Mouse (Mus musculus): ENCODE data around the gene Bik. TPM values are rescaled to one million over a fixed set of nuclear protein-coding genes. Genes with fewer than 3 reads are reported as not detected.

Gene Bik
- polyA plus RNA-seq (2015; fragmentation: Nextera tagmentation; extraction: Ambion mirVana), result 0.72 and 1.3 TPM in 2 replicates

GRCm38 (mm10) chr15:83526424-83527091, at the start of gene Bik:
Bik (plus strand) TSS chr15:83526862.
- 0% methylated on average over 45 of the region's 45 CpGs for WGBS

GRCm38 (mm10) chr15:83478096-83478495, 48.6 kb upstream of the Bik start:
- ATAC-seq (ENCODE audit: low FRiP score, low read depth), result no peak; the same call in 1 of the 2 replicates
- 74% methylated on average over 3 of the region's 3 CpGs for whole genome bisulfite sequencing
- Histone ChIP-seq H3K9me3 (no peaks in the 10 kb centered on the region), H3K4me2 (no peak overlapping the region), H3K27ac (replicated peaks) (no peak overlapping the region), H3K4me3 (no peak overlapping the region), H3K4me1 (replicated peaks) (no peaks in the 10 kb centered on the region), H3K36me3 (0 out of 2 replicates have a peak, but pooled peaks cover 3% of the 10 kb centered on the region), H3K27me3 (no peaks in the 10 kb centered on the region), H3K9ac (no peak overlapping the region)

More at GRCm38 (mm10) chr15:83526424-83527091, at the start of gene Bik:
- peak within 1 kb of the TSS; percentile 94 for H3K4me2 ChIP-seq
- H3K4me1 ChIP-seq (replicated peaks), result peaks cover 24% of the 10 kb centered on the region
- peak within 1 kb of the TSS; percentile 34 for H3K9ac ChIP-seq
- H3K4me3 ChIP-seq, result peak within 1 kb of the TSS; percentile 45
- H3K9me3 ChIP-seq, result no peaks in the 10 kb centered on the region
- no peak for ATAC-seq (ENCODE audit: low FRiP score, low read depth)
- H3K27me3 ChIP-seq, result peaks cover 41% of the 10 kb centered on the region
- H3K27ac ChIP-seq (replicated peaks), result no peak within 1 kb of the TSS
- no peaks in the 10 kb centered on the region for H3K36me3 ChIP-seq

- 89% methylated on average over 4 of the region's 4 CpGs for WGBS
Measured at GRCm38 (mm10) chr15:83479818-83480217, 46.8 kb upstream of the Bik start.

GRCm38 (mm10) chr15:83481236-83481780, 45.4 kb upstream of the Bik start:
- ATAC-seq (ENCODE audit: low FRiP score, low read depth), result no peak
- peaks cover 26% of the 10 kb centered on the region for H3K36me3 ChIP-seq
- H3K4me3 ChIP-seq, result no peak overlapping the region
- no peak overlapping the region for H3K9ac ChIP-seq
- no peak overlapping the region for H3K4me2 ChIP-seq
- 70% methylated on average over 10 of the region's 10 CpGs for WGBS
- H3K27ac ChIP-seq (replicated peaks), result no peak overlapping the region
- no peaks in the 10 kb centered on the region for H3K9me3 ChIP-seq
- H3K4me1 ChIP-seq (replicated peaks), result no peaks in the 10 kb centered on the region
- no peaks in the 10 kb centered on the region for H3K27me3 ChIP-seq

More at GRCm38 (mm10) chr15:83479818-83480217, 46.8 kb upstream of the Bik start:
- no peaks in the 10 kb centered on the region for H3K4me1 ChIP-seq (replicated peaks)
- H3K27ac ChIP-seq (replicated peaks), result no peak overlapping the region
- no peak overlapping the region for H3K4me3 ChIP-seq
- H3K9me3 ChIP-seq, result no peaks in the 10 kb centered on the region
- no peak for ATAC-seq (ENCODE audit: low FRiP score, low read depth)
- H3K27me3 ChIP-seq, result no peaks in the 10 kb centered on the region
- H3K9ac ChIP-seq, result no peak overlapping the region
- no peak overlapping the region for H3K4me2 ChIP-seq
- peaks cover 12% of the 10 kb centered on the region for H3K36me3 ChIP-seq

GRCm38 (mm10) chr15:83482645-83483224, 43.9 kb upstream of the Bik start:
- H3K9me3 ChIP-seq, result no peaks in the 10 kb centered on the region
- no peak overlapping the region for H3K9ac ChIP-seq
- no peaks in the 10 kb centered on the region for H3K4me1 ChIP-seq (replicated peaks)
- no peak overlapping the region for H3K27ac ChIP-seq (replicated peaks)
- ATAC-seq (ENCODE audit: low FRiP score, low read depth), result no peak
- H3K27me3 ChIP-seq, result no peaks in the 10 kb centered on the region
- no peak overlapping the region for H3K4me2 ChIP-seq
- peaks cover 40% of the 10 kb centered on the region for H3K36me3 ChIP-seq
- WGBS, result 70% methylated on average over 8 of the region's 8 CpGs
- H3K4me3 ChIP-seq, result no peak overlapping the region

GRCm38 (mm10) chr15:83483482-83483881, 43.2 kb upstream of the Bik start:
- Histone ChIP-seq H3K27me3 (no peaks in the 10 kb centered on the region), H3K4me2 (no peak overlapping the region), H3K4me3 (no peak overlapping the region), H3K27ac (replicated peaks) (no peak overlapping the region), H3K36me3 (peaks cover 40% of the 10 kb centered on the region), H3K9me3 (no peaks in the 10 kb centered on the region), H3K4me1 (replicated peaks) (no peaks in the 10 kb centered on the region), H3K9ac (no peak overlapping the region)
- WGBS, result 33% methylated on average over 2 of the region's 2 CpGs
- no peak for ATAC-seq (ENCODE audit: low FRiP score, low read depth)

GRCm38 (mm10) chr15:83484311-83484710, 42.4 kb upstream of the Bik start:
- Histone ChIP-seq H3K9ac (no peak overlapping the region), H3K9me3 (no peaks in the 10 kb centered on the region), H3K4me2 (no peak overlapping the region), H3K27ac (replicated peaks) (no peak overlapping the region), H3K36me3 (peaks cover 44% of the 10 kb centered on the region), H3K27me3 (no peaks in the 10 kb centered on the region), H3K4me3 (no peak overlapping the region), H3K4me1 (replicated peaks) (no peaks in the 10 kb centered on the region)
- ATAC-seq (ENCODE audit: low FRiP score, low read depth), result no peak
- WGBS, result 96% methylated on average over 10 of the region's 10 CpGs

GRCm38 (mm10) chr15:83487477-83488115, 39.1 kb upstream of the Bik start:
- 64% methylated on average over 9 of the region's 9 CpGs for WGBS
- Histone ChIP-seq H3K9ac (no peak overlapping the region), H3K27ac (replicated peaks) (no peak overlapping the region), H3K4me2 (no peak overlapping the region), H3K4me3 (no peak overlapping the region), H3K27me3 (no peaks in the 10 kb centered on the region), H3K36me3 (peaks cover 70% of the 10 kb centered on the region), H3K4me1 (replicated peaks) (no peaks in the 10 kb centered on the region), H3K9me3 (no peaks in the 10 kb centered on the region)
- ATAC-seq (ENCODE audit: low FRiP score, low read depth), result no peak

- H3K27ac ChIP-seq (replicated peaks), result no peak overlapping the region
- no peak for ATAC-seq (ENCODE audit: low FRiP score, low read depth)
- H3K4me3 ChIP-seq, result no peak overlapping the region
- no peak overlapping the region for H3K9ac ChIP-seq
- peaks cover 76% of the 10 kb centered on the region for H3K36me3 ChIP-seq
- no peaks in the 10 kb centered on the region for H3K27me3 ChIP-seq
- H3K9me3 ChIP-seq, result no peaks in the 10 kb centered on the region
- no peaks in the 10 kb centered on the region for H3K4me1 ChIP-seq (replicated peaks)
- WGBS, result 93% methylated on average over 20 of the region's 20 CpGs
- no peak overlapping the region for H3K4me2 ChIP-seq
Measured at GRCm38 (mm10) chr15:83489471-83489870, 37.2 kb upstream of the Bik start.

- Histone ChIP-seq H3K4me2 (no peak overlapping the region), H3K27me3 (no peaks in the 10 kb centered on the region), H3K4me1 (replicated peaks) (no peaks in the 10 kb centered on the region), H3K9me3 (no peaks in the 10 kb centered on the region), H3K4me3 (no peak overlapping the region), H3K36me3 (peaks cover 77% of the 10 kb centered on the region), H3K9ac (no peak overlapping the region), H3K27ac (replicated peaks) (no peak overlapping the region)
- 93% methylated on average over 5 of the region's 5 CpGs for WGBS
- no peak for ATAC-seq (ENCODE audit: low FRiP score, low read depth)
Measured at GRCm38 (mm10) chr15:83491891-83492290, 34.8 kb upstream of the Bik start.

- Histone ChIP-seq H3K36me3 (peaks cover 86% of the 10 kb centered on the region), H3K27me3 (no peaks in the 10 kb centered on the region), H3K4me2 (no peak overlapping the region), H3K4me1 (replicated peaks) (no peaks in the 10 kb centered on the region), H3K9ac (no peak overlapping the region), H3K4me3 (no peak overlapping the region), H3K27ac (replicated peaks) (no peak overlapping the region), H3K9me3 (no peaks in the 10 kb centered on the region)
- 85% methylated on average over 7 of the region's 7 CpGs for WGBS
- no peak for ATAC-seq (ENCODE audit: low FRiP score, low read depth)
Measured at GRCm38 (mm10) chr15:83493856-83494571, 32.6 kb upstream of the Bik start.

GRCm38 (mm10) chr15:83494572-83494920, 32.1 kb upstream of the Bik start:
- peaks cover 91% of the 10 kb centered on the region for H3K36me3 ChIP-seq
- H3K27me3 ChIP-seq, result no peaks in the 10 kb centered on the region
- no peak overlapping the region for H3K9ac ChIP-seq
- no peak overlapping the region for H3K4me2 ChIP-seq
- H3K9me3 ChIP-seq, result no peaks in the 10 kb centered on the region
- 86% methylated on average over 6 of the region's 6 CpGs for WGBS
- no peak overlapping the region for H3K4me3 ChIP-seq
- no peaks in the 10 kb centered on the region for H3K4me1 ChIP-seq (replicated peaks)
- no peak for ATAC-seq (ENCODE audit: low FRiP score, low read depth)
- H3K27ac ChIP-seq (replicated peaks), result no peak overlapping the region

Data from hindbrain, embryonic 15.5 days (tissue).